Mouse (Mus musculus): Measurements from ENCODE around the gene Scube1. TPM values are rescaled to one million over a fixed set of nuclear protein-coding genes. Genes with fewer than 3 reads are reported as not detected.

Scube1 gene
- 1 to 10 TPM; 4.2 to 5.4 TPM for total RNA-seq (2021)

DNA sequence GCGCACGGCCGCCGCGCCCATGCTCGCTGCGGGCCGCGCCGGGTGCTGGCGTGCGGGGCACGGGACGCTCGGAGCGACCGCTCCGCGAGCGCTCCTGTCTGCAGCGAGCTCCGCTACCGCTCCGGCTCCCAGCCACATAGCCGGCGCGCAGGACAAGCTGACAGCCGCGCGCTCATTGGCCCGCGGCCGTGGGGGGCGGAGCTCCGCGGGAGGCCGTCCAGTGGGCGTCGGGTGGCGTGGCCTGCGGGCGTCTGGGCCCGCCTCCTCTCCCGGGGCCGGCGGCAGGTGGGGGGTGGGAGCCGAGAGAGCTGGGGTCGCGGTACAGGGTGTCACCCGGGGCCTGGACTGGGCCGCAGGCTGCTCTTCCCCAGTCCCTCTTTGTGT is at the start of gene Scube1:
Gene Scube1 (minus strand): TSS at position 136 of the 384 bp plus-strand sequence.
- peak; percentile 91 for DNase-seq

DNA sequence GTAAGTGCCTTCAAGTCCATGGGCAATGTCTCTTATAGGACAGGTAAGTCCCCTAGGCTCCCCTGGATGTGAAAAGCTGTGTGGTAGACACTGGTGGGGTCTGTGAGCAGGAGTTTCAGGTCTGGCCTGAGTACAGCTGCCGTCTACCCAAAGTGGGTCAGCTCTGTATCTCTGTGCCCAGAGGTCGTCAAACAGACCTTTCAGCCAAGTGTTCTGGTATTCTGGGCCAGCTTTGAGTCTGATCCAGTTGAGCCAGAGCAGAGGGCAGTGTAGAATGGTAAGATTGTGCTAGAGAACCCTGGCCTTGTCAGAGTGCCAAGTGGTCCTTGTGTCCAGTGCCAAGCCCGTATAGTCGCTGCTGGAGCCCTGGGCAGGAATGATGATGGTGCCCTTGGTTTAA is 48.1 kb upstream of the Scube1 start:
- DNase-seq, result peak; percentile 52

DNA sequence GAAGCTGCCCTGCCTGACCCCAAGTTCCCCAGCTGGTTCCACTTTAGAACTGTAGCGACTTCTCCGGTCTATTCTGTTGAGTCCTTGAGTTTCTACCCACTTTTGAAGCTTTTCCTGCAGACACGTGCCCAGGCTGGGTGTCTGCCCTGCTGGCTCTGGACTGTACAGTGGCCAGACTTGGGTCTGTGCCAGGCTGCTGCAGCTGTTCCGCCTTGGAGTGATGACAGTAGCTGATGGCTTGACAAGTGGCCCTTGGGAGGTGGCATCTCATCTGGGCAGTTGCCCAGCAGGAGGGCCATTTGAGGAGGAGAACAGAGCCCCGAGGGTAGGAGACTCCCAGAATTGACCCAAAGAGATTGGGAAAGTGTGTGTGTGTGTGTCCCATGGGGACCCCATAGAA is 47.6 kb upstream of the Scube1 start:
- peak; percentile 80 for DNase-seq

DNA sequence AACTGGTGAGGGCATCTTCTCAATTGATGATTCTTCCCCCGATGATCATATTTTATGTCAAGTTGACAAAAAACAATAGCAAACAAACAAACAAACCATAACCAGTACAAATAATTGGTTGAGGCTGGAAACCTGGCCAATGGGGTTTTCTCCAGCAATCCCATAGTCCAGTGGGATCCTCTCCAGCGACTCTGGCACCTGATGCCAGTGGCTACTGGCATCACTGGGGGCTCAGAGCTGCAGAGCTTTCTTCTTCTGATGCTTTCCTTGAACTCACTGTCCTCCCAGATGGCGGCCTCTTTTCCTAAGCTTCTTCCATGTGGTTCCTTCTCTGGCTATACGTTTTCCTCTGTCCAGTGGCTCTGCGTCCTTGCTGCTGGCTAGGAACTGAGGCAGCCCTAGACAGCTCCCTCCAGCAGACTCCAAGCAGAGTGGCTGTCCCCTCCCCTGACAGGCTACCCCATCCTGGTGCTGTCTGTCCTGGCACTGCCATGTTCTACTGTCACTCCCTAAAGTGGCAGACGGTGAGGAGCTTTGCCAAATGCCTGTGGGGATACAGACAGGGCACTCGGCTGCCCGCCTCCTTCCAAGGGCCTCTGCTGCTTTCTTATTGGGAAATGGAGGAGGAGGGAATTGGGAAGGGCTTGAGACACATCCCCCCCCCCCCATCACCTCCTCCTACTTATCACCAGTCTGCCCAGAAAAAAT is 46.7 kb upstream of the Scube1 start:
- DNase-seq, result no peak

DNA sequence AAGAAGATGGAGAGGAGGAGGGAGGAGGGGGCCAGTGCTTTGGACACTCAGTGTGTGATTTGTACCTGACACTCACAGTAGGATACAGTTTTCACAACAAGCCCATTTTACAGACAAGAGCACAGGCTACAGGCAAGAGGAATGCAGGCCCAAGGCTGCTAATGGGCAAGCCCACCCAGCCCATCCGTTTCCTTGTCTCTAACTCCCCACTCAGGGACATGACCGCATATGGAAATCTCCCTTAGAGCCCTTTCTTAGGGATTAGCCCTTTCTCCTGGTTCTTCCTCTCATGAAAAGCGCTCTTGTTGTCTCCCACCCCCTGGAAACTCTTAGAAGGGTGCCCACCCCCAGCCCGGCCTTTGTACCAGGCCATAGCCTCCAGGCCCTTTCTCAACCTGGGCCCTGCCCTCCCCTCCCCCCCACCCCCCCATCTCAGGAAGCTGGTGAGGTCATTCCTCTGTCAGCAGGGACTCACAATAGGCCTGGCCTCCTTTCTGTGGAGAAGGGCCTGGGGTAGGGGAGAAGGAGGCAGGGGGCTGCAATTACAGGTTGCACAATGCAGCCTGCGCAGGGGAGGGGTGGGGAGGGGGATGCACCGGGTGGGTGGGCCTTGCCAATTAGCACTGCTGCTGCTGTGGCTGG is 40.7 kb upstream of the Scube1 start:
- DNase-seq, result no peak

DNA sequence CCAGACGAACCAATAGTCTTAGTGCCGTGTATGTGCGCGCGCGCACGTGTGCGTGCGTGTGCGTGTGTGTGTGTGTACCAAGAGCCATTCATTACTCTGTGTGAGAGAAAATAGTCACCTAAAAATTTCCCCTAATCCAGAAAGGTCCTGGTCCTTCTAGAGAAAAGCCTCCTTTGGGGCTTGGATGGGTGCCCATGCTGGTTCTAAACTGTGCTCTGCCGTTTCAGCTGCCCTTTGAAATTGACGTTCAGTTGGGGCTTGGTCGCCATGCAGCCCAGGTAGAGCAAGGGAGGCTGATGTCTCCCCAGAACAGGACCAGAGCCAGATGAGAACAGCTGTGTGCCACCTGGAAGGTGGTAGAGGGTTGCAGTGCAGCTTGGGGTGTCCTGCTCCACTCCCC is 36.7 kb upstream of the Scube1 start:
- no peak for DNase-seq

DNA sequence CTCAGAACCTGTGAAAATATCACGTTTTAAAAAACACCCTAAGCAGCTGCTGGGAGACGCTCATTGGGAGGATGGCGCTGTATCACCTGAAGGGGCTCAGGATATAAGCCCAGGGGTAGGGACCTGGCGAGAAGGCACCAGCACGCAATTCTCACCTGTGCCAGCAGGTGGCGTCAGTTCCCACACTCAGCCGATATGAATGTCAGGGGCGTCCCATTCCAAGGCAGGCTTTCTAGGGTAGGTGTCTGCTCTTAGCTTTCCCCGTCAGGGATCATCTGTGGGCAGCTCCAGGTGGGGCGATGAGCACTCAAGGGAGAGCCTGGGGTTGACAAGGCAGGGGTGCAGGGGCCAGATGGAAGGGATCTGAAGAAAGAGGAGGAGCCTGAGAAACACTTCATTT is 35.9 kb upstream of the Scube1 start:
- peak; percentile 70 for DNase-seq

DNA sequence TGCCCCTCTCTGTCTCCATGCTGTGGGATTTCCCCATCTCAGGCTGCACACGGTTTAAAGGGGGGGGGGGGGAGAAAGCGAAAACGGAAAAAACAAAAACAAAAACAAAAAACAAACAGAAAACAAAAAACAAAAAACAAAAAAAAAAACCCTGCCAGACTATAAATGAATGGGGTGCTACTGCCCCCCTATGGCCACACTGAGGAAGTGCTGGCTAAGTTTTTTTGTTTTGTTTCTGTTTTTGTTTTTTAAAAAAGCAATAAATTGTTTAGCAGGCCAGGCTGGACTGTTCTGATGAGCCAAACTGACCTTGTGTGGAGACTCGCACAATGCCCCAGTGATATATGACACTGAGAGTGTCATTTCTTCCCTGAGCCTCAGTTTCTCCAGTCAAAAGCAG is 34.1 kb upstream of the Scube1 start:
- DNase-seq, result no peak

DNA sequence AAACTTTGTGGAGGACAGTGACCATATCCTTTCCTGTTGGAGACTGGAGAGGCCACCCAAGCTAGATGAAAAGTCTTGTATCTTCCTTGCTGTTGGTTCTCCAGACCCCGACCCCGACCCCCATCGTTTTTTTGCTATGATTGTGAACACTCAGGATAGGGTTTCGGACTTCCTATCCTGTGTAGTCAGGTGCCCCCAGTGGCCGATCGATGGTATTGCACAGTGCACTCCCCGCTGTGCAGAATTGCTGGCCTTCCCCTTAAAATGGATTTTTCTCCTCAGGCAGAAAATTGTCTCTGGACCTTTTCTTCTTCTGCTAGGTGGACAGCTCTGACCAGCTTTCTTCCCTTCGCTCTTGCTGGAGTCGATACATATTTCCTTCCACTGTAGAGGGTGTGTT is 31.9 kb upstream of the Scube1 start:
- DNase-seq, result peak; percentile 42

DNA sequence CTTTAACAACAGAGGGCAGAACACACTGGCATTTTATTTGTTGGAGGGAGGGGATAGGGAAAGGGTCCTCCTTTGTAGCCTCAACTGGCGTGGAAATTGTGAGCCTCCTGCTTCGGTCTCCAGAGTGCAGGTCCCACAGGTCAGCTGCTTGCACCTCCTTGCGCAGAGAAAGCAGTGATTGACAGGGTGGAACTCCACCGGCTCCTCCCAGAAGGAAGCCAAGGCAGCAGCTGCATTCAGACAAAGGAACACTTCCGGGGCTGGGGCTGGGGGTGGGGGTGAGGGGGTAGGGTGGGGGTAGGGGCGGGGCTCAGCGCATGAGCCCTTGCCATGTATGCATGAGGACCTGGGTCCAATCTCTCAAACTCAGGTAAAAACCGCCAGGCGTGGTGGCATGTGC is 24.6 kb upstream of the Scube1 start:
- DNase-seq, result no peak

DNA sequence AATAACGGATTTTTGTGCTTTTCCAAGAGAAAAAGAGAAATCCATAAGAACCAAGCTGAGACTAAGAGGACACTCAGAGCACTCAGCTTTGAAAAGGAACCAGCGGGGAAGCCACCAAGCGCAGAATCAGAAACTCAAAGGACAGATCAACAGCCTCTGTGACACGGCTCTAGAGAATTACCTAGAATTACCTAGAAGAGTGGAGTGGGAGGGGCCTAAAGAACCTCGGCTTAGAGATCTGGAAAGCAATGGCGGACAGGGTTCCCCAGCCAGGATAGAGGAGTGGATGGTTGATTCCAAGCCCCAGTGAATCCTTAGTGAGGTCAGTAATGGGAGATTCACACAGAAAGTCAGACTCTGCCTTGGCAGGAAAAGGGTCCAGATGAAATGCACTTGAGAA is 24.2 kb upstream of the Scube1 start:
- no peak for DNase-seq

DNA sequence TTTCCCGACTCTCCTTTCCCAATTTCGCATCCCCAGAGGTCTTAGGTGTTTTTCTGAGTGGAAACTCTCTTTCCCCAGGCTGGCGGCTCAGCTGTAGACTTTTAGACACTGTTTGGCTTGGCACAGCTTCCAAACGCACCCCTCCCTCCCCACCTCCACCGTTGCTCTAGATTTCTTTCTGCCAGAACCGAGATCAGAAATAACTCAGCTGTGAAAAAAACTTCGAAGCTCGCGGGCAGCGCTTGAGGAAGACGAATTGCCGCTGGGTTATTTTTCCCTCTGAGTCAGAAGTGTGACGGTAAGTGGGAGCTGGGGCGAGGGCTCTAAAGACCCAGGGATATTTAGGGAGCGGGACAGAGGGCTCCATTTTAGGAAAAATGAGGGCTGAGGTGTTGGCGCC is 21.5 kb upstream of the Scube1 start:
- DNase-seq, result peak; percentile 14

DNA sequence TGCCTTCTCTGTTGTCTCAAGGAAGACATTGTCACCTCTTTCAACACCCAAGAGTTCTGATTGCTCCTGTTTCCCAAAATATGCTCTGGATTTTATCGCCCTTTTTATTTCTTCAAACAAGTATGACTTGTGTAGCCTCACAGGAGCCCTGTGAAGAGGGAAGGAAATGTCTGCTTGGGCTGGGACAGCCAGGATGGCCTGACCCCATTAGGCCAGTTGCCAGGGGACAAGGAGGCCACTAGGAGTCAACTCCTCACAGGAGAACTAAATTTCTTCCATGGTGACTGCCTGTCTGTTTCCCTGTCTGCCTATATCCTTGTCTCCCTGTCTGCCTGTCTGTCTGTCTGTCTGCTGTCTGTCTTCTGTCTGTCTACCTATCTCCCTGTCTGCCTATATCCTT is 17.2 kb upstream of the Scube1 start:
- peak; percentile 34 for DNase-seq

DNA sequence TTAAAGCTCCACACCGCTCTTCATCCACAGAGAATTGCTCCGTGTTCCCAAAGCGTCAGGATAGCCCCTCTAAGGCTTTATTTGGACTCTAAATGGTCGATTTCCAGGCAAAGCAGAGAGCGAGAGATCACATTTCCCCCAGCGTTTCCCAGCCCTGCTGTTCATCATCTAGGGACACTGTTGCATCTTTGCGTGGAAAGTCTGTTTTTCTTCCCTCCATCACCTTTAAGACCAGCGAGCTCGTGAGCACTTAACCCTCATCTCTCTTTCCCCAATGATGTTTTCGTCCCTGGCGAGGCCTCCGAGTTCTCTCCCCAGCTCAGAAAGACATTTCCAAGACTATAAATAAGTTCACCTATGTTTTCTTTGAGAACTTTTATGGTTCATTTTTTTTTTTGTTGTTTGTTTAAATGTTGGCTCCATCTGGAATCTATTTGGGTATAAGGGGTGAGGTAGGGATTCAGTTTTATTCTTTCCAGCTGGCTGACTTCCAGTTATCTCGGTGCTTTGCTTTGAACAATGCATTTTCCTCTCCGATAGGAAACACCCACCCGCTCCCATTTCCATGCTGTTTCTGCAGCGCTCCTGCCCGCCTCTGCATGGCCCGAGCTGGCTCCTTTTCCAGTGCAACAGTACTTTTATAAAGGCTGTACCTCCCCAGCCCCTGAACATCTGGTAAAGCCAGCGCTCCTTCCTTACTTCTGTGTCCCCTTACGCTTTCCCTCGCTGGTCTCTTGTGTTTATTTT is 16.0 kb upstream of the Scube1 start:
- peak; percentile 46 for DNase-seq

DNA sequence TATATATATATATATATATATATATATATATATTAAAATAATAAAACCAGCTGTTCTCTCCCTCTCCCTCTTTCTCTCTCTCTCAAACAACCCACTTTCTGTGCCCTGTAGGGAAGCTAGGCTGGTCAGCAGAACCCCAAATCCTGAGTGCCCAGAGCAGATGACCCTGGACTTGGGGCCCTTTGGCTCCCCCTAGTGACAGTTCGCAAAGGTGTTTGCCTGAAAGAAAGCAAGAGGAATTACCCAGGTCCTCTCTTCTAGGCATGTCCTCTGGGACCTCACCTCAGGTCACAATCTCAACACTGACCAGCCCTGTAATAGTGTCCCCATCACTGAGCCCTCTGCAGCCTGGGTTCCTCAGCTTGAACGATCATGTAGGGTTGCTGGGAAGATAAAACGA is 2.8 kb upstream of the Scube1 start:
- DNase-seq, result peak; percentile 80

DNA sequence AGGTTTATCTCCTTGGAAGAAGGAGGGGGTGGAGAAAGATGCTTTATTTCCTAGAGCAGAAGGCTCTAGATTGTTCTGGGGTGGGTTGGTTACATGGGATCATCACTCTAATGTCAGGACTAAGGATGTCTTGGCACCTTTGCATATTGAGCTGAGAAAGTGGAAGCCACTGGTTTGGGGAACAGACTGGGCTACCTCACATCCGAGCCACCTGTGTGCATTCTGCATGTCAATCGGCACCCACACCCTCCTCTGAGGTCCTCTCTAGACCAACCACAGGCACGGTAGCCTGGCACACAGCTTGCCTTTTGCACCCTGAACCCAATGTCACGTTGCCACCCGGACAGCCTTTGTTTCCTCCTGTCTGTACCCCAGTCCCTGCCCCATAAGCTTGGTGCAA is 1.9 kb upstream of the Scube1 start:
- DNase-seq, result no peak

DNA sequence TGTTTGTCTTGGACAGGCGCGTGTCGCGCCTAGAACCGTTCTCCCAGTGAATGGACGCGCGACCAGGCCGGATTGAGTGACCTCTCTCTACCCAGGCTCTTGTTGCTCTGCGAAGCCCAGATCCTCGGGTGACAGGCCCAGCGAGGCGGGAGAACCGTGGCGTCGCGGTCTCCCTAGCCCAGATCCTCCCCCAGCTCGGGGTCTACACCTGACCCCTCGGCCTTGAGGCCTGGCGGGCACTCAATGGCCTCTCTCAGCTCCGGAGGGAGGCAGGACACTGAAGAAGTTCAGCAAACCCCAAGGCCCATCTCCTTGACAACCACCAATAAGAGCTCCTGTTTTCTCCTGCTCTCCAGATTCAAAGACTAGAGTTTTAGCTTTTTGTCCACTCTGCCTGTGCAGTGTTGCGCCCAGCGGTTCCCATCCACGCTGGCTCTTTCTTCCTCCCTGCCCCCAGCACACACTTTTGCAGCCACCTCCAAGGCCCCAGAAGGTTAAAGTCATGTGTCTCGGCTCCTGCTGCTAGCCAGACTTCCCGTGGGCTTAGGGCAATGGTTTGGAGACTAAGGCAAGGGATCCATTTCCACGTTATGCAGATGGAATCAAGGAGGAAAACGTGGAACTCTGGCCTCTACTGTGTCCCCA is 857 bp upstream of the Scube1 start:
- DNase-seq, result no peak

DNA sequence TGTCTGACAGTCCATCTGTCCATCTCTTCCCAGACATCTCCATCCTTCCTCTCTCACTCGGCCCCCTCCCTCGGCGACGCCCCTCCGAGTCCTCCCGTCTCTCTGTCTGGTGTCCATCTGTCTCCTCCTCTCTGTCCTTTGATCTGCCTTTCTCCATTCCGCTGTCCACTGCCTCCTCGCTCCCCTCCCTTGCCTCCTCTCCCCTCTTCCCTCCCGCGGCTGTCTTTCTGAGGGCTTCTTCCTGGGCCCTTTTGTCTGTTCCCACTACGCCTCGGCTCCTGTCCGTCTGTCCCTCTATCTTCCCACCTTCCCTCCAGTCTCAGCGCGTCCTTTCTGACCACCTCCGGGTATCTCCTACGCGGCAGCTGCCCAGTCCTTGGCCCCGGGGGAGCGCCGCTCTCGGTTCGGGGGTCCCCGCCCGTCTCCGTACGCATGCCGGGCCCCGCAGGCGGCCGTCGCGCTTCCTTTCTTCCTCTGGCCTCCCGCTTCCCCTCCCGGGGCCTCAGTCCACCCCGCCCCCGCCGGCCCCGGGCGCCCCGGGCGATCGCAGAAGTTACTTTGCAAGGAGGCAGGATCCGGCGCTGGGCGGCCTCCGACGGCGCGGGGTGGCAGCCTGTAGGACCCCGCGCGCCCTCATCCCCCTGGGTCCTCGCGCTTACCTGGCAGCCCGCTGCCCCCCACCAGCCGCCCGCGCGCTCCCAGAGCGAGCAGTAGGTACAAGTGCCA is 498 bp downstream of the Scube1 start:
- DNase-seq, result peak; percentile 44

DNA sequence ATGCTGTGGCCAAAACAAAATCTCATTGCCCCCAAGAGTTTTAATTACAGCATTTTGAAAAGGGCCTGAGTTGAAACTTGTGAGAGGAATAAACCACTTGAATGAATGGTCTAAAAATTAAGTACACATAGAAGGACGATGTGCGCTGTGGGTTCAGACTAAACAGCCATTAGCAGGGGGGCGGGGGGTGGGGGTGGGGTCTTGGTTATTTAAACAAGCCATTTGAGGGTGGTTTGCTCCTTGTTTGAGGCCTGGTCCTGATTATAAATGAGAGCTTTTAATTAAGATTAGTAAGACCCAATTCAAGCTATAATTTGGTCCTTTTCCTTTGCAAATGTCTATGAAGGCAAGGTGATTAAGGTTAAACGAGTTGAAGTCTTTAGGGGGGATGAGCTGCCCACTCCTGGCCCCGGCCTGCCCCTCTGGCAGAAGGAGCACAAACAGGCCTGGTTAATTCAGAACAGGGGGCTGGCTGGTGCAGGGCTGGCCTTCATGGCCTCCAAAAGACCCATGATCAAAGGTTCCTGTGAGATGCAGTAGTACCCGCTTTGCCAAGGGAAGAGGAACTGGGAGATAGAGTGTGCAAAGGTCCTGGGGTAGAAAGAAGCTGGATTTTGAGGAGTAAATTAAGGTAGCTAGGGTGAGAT is 9.1 kb downstream of the Scube1 start:
- DNase-seq, result no peak

DNA sequence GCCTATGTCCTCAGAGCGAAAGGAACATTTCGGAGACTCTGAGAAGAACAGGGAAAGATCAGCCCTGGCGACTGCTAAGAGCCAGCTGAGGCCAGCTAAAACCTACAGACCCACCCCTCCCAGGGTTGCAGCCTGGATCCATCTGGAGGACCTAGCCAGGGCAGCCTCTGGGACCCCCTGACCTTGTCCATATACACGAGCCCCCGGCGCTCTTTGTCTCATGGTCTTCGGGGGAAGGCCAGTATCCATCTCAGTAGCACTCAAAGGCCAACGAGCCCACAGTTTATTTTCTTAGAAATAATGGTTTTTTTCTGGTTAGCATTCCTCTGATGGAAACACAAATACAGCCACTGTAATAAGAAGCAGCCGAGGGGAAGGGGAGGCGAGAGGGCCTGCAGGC is 12.0 kb downstream of the Scube1 start:
- no peak for DNase-seq

DNA sequence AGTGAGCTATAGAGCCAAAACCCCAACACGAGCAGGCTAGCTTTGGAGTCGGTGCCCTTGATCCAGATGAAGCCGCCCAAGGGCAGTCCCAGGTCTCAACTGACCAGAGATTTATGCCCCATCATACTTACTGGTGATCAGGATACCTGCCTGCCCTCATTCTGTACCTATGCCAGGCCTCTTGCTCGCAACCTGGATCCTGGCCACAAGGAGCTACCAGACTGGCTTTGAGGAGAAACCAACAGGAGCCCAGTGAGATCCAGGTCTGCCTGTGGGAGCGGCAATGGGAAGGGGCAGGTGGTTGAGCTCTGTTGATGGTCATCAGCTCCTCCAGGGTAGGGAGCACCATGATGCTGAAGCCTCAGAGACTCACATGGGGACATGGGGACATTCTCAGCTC is 12.5 kb downstream of the Scube1 start:
- DNase-seq, result no peak

Measured in heart, postnatal 4 days (tissue).